Mouse (Mus musculus) T-helper 17 cell (primary cell): ENCODE data around the gene Dpp4.

Source experiments
- in situ Hi-C, 2 experiments: fragments of 300-600 bp; cut with MboI, MseI; formaldehyde crosslinking; loops; 1 replicate in 1 of 2; 2 replicates in 1 of 2; pipeline ENCODE4 v1.15.1; 2025; ENCODE audit warnings: high pct_unique_total_duplicates in 2 of 2

Dpp4 gene

GRCm38 (mm10) chr2:62411211-62412080 is 585 bp downstream of the Dpp4 start:
- in situ Hi-C loops: loop anchor here in 1 of 2 experiments (25.0 kb wide), 1 partner anchor 599 kb away; the partner anchor contains the start of gene Tbr1

- in situ Hi-C loops: loop anchor here in 1 of 2 experiments (25.0 kb wide), 1 partner anchor 596 kb away; the partner anchor contains the start of gene Tbr1
These were observed 3.3 kb downstream of the Dpp4 start for GRCm38 (mm10) chr2:62408701-62409201.

- in situ Hi-C loops: loop anchor here in 1 of 2 experiments (25.0 kb wide), 1 partner anchor 596 kb away; the partner anchor contains the start of gene Tbr1
These were observed 3.8 kb downstream of the Dpp4 start for GRCm38 (mm10) chr2:62408216-62408615.

GRCm38 (mm10) chr2:62403556-62404135 is 8.4 kb downstream of the Dpp4 start:
- in situ Hi-C loops: loop anchor here in 1 of 2 experiments (25.0 kb wide), 1 partner anchor 591 kb away; the partner anchor contains the start of gene Tbr1

GRCm38 (mm10) chr2:62401011-62401410 is 11.0 kb downstream of the Dpp4 start:
- in situ Hi-C loops: loop anchor here in 1 of 2 experiments (25.0 kb wide), 1 partner anchor 589 kb away; the partner anchor contains the start of gene Tbr1

GRCm38 (mm10) chr2:62399832-62400231 is 12.2 kb downstream of the Dpp4 start:
- in situ Hi-C loops: loop anchor here (10.0 to 25.0 kb wide), 2 partner anchors 245 to 588 kb away; partner anchors contain the start of genes Ifih1 (in 1 of the 2) and Tbr1 (in 1 of the 2)

GRCm38 (mm10) chr2:62399361-62399760 is 12.7 kb downstream of the Dpp4 start:
- in situ Hi-C loops: loop anchor here in 1 of 2 experiments (10.0 kb wide), 1 partner anchor 245 kb away; the partner anchor contains the start of gene Ifih1

GRCm38 (mm10) chr2:62398115-62398875 is 13.7 kb downstream of the Dpp4 start:
- in situ Hi-C loops: loop anchor here in 1 of 2 experiments (10.0 kb wide), 1 partner anchor 247 kb away; the partner anchor contains the start of gene Ifih1

- in situ Hi-C loops: loop anchor here in 1 of 2 experiments (10.0 kb wide), 1 partner anchor 247 kb away; the partner anchor contains the start of gene Ifih1
These were observed 14.4 kb downstream of the Dpp4 start for GRCm38 (mm10) chr2:62397661-62398060.

- in situ Hi-C loops: loop anchor here in 1 of 2 experiments (10.0 kb wide), 1 partner anchor 248 kb away; the partner anchor contains the start of gene Ifih1
These were observed 15.2 kb downstream of the Dpp4 start for GRCm38 (mm10) chr2:62396799-62397198.

- in situ Hi-C loops: loop anchor here (5.0 to 10.0 kb wide), 2 partner anchors 57 to 250 kb away; partner anchors contain the start of gene Ifih1 (in 1 of the 2)
These were observed 17.2 kb downstream of the Dpp4 start for GRCm38 (mm10) chr2:62394800-62395199.

- in situ Hi-C loops: loop anchor here (5.0 to 10.0 kb wide), 2 partner anchors 55 to 253 kb away; partner anchors contain the start of gene Ifih1 (in 1 of the 2)
These were observed 19.9 kb downstream of the Dpp4 start for GRCm38 (mm10) chr2:62392098-62392497.

GRCm38 (mm10) chr2:62390961-62391461 is 21.0 kb downstream of the Dpp4 start:
- in situ Hi-C loops: loop anchor here (5.0 to 10.0 kb wide), 2 partner anchors 54 to 254 kb away; partner anchors contain the start of gene Ifih1 (in 1 of the 2)

GRCm38 (mm10) chr2:62390305-62390704 is 21.7 kb downstream of the Dpp4 start:
- in situ Hi-C loops: loop anchor here (5.0 to 10.0 kb wide), 2 partner anchors 53 to 254 kb away; partner anchors contain the start of gene Ifih1 (in 1 of the 2)

- in situ Hi-C loops: no loop called here
These were observed 23.2 kb downstream of the Dpp4 start for GRCm38 (mm10) chr2:62388841-62389240.

- in situ Hi-C loops: no loop called here
These were observed 28.8 kb downstream of the Dpp4 start for GRCm38 (mm10) chr2:62383196-62383595.

GRCm38 (mm10) chr2:62382440-62382839 is 29.6 kb downstream of the Dpp4 start:
- in situ Hi-C loops: no loop called here

GRCm38 (mm10) chr2:62381756-62382155 is 30.3 kb downstream of the Dpp4 start:
- in situ Hi-C loops: no loop called here

- in situ Hi-C loops: no loop called here
These were observed 38.3 kb downstream of the Dpp4 start for GRCm38 (mm10) chr2:62373692-62374091.

- in situ Hi-C loops: no loop called here
These were observed 42.0 kb downstream of the Dpp4 start for GRCm38 (mm10) chr2:62370048-62370447.
